Mouse (Mus musculus): ENCODE data around the gene Tmprss9.
A peak's percentile ranks its signal among the peaks of the same experiment; 100 is the strongest.

Gene Tmprss9

GRCm38 (mm10) chr10:80887181-80887580, 15.5 kb downstream of the Tmprss9 start:
- DNase-seq (ENCODE audit: low read depth, low spot score) = no peak

DNA sequence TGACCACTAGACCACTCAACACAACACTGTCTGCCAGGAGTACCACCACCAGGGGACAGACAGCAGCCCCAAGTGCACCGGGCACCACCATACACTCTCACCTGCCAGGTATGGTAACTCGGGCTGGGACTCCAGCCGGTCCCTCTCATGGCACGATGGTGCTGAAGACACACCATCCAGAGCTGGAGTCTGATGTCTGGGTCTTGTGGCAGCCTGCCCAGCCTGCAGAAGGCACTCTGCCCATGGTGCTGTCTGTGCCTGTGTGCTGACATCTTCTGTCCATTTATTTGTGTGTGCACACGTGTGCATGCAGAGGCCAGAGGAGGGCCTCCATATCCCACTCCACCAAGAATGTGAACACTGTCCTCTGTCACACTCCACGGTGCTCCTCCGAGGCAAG, 23.5 kb downstream of the Tmprss9 start:
- DNase-seq (ENCODE audit: low read depth, low spot score) = no peak

GRCm38 (mm10) chr10:80895697-80896096, 24.0 kb downstream of the Tmprss9 start:
- DNase-seq (ENCODE audit: low read depth, low spot score) = no peak

DNA sequence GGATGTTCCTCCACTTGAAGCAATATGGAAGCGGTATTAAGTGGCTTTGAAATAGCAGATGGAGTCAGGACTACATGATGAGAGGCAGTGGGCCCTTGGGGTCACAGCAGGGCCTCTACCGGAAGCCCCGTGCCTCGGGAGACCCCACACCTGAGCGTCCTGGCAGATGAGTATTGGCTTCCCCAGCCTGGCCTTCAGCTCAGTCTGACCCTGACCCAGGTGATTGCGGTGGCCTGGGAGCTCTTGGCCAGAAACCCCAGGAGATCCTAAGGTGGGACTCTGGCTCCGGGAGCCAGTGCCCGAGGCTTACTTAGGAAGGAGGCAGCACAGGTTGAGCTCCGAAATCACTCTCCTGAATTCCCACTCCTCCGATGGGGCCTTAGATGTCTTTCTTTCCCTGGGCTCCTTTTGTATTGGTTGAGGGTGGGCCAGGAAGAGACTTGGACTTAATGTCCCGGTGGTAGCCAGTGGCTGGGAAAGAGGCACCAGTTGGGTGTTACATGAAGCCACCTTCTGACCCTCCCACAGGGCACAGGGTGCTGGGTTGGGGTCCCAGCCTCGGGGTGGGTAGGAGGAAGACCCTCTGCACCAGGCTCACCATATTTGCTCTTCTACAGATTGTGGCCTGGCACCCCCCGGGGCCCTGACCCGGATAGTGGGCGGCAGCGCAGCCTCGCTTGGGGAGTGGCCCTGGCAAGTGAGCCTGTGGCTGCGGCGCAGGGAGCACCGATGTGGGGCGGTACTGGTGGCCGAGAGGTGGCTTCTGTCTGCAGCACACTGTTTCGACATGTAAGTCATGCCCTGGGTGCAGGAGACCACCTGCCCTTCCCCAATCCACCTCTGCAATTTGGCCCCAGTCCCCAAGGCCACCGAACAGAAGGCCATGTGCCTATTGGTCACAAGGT, 25.2 kb downstream of the Tmprss9 start:
- DNase-seq (ENCODE audit: low read depth, low spot score) = no peak

- no peak for DNase-seq (ENCODE audit: low read depth, low spot score)
Observed at GRCm38 (mm10) chr10:80897861-80898510, 26.3 kb downstream of the Tmprss9 start.

DNA sequence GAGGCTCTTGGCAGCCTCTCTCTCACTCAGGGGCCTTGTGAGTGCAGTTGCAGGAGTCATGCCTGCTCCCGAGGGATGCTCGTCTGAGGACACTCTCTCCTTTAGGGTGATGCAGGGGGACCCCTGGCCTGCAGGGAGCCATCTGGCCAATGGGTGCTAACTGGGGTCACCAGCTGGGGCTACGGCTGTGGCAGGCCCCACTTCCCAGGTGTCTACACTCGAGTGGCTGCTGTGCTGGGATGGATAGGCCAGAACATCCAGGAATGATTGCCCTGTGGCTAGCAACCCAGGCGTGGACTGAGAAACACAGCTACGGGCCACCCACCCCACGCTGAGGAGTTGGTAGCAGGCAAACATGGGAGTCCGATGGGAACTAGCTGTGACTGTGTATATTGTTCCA, 27.4 kb downstream of the Tmprss9 start:
- DNase-seq (ENCODE audit: low read depth, low spot score) = no peak

GRCm38 (mm10) chr10:80899591-80900317, 28.1 kb downstream of the Tmprss9 start:
- DNase-seq (ENCODE audit: low read depth, low spot score) = no peak

DNA sequence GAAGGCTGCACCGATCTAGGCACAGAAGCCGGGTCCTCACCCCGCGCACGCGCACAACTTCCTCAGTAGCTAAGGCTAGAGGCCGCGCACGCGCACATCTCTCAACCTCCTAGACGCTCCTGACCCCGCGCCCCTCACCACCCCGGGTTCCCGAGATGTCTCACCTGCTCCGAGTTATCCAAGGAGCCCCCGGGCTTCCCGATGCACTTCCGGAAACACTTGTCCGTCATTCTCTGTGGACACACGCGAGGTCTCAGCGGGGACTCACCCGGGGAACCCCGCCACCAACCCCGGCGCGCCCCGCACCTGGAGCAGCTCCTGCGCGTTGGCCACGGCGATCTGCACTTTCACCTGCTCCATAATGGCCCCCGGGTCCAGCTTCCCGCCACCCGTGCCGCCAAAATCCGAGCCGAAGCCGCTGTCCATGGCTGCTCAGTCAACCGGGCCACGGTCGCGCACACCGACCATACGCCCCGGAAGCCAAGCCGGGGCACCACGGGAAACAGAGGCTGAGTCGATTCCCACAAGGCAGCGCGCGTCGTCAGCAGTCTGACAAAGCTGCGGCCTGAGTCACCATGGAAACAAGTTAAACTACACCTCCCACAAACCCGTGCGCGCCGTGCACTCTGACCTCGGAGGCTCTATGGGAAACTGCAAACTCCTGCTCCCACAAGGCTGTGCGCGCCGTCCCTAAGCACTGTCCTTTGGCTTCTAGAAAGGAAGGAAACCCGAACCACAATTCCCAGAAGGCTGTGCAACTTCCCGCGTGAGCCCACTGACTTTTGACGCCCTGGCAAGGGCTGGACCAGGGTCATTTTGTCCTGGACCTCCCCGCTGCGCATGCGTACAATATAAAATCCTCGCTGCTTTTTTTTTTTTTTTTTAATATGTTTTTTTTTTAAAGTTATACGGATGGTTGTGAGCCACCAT, 28.9 kb downstream of the Tmprss9 start, which contains the start of gene Timm13:
Timm13 (minus strand) TSS at position 652 of the 930 bp plus-strand sequence.
- DNase-seq (ENCODE audit: low read depth, low spot score) = peak; percentile 99

DNA sequence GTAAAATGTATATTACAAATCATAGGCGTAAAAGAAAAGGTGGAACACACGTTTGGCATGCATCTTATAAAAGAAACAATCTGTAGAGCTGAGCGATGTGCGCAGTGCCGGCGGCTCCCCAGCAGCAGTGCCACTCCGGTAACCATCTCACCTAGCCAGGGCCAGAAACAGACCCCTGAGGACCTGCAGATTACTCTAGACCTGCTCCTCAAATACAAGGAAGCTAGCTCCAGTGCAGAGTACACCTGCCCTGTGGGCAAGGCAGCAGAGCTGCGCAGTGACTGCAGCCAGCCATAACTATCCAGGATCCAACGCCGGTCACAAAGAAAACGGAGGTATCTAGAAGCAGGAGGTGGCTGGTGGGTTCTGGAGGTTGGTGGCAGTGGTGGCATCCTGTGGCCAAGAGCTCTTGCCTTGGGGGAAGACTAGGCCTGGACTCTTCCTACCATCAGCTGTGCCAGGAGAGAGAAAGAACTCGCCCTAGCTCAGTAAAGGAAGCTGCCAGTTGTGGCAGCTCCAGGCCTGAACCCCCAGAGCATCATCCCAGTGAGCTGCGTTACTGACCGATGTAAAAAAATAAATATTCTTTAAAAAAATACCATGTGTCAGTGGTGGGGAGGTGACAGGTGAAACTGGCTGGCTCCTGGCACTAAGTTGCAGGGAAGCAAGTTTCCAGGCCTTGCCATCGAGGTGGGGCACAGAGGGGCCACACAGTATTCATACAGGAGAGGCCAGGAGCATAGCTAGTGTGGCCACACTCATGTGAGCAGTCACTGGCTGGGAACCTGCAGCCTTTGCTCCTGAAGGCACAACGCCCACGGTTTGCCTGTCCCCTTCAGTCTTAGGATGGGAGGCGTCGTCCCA, 30.0 kb downstream of the Tmprss9 start:
- no peak for DNase-seq (ENCODE audit: low read depth, low spot score)

DNA sequence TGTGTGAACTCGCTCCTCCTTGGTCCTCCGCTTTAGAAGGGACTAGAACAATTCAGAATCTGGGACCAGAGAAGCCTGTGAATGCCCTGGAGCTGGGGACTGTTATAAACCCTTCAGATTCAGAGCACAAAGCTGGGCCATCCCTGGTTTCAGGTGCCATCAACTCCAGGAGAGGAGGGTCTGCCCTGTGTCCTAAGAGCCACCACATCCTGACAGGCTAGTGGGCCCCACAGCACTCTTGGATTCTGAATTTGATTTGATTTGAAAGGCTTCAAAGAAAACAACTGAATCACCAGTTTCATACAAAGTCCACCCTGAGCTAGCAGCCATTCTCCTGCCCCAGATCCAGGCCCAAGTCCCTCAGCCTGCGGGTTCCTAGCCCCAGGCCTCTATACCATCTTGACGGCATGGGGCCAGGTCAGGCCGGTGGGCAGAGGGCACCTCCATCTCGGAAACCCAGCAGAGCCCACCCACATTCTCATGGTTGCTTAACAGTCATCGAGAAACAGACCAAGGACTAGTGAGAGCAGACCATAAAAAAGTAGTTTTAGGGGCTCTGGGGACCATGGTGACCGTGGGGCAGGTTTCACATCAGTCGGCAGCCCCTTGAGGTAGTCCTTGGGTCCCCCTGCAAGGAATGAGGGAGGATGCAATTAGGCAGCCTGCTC, 30.8 kb downstream of the Tmprss9 start:
- DNase-seq (ENCODE audit: low read depth, low spot score) = no peak

- DNase-seq (ENCODE audit: low read depth, low spot score) = no peak
Observed at GRCm38 (mm10) chr10:80903282-80903681, 31.6 kb downstream of the Tmprss9 start.

DNA sequence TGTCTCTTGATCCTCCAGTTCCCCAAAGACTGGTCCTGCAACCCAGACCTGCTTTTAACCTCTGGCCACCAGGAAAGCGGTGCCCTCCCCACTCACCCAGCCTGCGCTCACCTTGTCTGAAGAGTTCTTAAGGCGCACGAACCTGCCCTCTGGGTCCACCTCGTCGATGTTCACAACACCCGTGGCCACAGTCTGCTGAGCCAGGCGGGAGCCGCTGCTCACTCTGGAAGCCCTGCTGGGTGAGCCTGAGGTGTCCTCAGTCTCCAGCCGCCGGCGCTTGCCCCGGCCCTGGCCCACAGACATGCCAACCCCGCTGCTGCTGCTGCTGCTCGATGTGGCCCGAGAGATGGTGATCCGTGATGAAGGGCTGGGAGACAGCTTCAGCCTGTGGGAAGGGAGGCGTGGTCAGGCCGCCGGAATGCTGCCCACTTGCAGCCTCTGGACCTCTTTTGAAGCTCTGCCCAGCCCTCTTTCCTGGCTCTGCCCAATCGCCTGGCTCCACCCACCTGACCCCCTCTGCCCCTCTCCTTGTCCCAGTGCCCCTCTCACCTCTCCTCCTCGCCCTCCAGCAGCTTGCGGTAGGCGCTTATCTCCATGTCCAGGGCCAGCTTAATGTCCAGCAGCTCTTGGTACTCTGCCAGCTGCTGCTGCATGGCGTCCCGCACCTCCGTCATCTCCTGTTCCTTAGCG, 32.5 kb downstream of the Tmprss9 start:
- no peak for DNase-seq (ENCODE audit: low read depth, low spot score)

DNA sequence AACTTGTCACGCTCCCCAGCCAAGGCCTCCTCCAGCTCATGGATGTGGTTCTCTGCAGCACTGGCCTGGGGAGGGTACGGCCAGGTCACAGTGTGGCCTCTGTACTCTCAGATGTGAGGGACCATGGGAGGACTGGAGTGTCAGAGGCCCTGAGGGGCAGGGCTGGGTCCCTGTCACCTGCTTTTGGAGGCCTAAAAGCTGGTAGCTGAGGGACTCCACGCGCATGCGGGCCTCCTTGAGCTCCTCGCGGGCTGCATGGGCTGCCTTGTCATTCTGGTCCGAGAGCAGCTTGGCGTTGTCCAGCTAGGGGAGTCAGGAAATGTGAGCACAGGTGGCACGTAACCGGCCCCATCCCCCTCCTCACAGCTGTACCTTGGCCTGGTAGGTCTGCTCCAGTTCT, 33.1 kb downstream of the Tmprss9 start:
- no peak for DNase-seq (ENCODE audit: low read depth, low spot score)

GRCm38 (mm10) chr10:80909375-80910162, 37.9 kb downstream of the Tmprss9 start:
- DNase-seq (ENCODE audit: low read depth, low spot score) = no peak

GRCm38 (mm10) chr10:80911354-80911753, 39.7 kb downstream of the Tmprss9 start:
- no peak for DNase-seq (ENCODE audit: low read depth, low spot score)

- DNase-seq (ENCODE audit: low read depth, low spot score) = no peak
Observed at GRCm38 (mm10) chr10:80911891-80912290, 40.2 kb downstream of the Tmprss9 start.

- no peak for DNase-seq (ENCODE audit: low read depth, low spot score)
Observed at GRCm38 (mm10) chr10:80913364-80914011, 41.8 kb downstream of the Tmprss9 start.

DNA sequence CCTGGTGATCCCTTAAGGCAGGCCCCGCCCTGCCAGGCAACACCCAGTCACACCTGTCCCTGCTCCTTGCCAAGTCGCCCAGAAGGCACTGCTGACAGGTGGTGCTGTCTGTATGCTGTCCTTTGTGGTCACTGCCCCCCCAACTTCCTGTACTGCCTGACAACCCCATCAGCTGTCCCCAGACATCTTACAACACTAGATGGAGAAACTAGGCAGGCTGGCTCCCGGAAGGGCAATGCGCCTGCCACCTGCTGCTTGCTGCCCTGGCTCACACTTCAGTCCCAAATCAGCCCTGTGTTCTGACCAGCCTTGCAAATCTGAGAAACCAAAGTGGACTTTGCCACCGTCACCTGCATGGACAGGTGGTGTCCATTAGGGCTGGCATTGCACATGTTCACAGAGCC, 42.6 kb downstream of the Tmprss9 start:
- DNase-seq (ENCODE audit: low read depth, low spot score) = no peak
